Mouse (Mus musculus) testis, postnatal 14 days (tissue): ENCODE measurements around the gene Gm21983.

Experiments
- DNase-seq: peaks from one replicate; pipeline ENCODE4 v3.0.0; 2021; ENCODE audit warnings: low spot score

Gene Gm21983

DNA sequence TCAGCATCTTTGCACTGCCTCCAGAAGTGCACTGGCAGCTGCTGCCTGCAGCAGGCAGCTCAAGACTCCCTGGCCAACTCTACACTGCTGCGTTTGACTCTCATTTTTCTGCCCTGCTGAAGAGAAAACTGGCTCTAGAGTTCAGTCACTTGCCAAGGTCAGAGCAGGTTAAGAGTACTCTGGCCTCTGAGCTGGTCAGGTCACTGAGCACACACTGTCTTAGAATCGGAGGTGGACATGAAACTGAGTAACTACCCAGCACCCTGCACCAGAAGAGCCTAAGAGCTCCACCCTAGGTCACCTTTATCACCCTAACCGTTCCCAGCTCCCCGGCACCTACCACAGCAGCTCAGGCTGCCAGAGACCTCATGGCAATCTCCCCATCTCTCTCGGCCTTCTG, 5.1 kb upstream of the Gm21983 start:
- no peak for DNase-seq

GRCm38 (mm10) chr7:27184964-27185363, 4.1 kb upstream of the Gm21983 start:
- DNase-seq: no peak

DNA sequence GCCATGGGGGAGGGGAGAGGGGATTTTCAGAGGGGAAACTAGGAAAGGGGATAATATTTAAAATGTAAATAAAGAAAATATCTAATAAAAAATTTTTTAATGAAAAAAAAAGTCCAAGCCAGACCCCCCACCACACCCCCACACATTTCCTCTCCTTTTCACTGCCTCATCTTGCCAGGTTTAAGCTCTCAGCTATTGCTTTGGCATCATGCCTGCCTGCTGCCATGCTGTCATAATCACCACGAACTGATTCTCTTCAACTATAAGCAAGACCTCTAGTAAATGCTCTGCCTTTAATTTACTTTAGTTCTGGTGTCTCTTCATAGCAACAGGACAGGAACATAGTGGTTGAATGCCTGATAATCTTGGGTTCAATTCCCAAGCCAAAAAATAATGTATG, 1.6 kb upstream of the Gm21983 start:
- no peak for DNase-seq

- DNase-seq: no peak
Observed at GRCm38 (mm10) chr7:27180036-27180435, 850 bp downstream of the Gm21983 start.

DNA sequence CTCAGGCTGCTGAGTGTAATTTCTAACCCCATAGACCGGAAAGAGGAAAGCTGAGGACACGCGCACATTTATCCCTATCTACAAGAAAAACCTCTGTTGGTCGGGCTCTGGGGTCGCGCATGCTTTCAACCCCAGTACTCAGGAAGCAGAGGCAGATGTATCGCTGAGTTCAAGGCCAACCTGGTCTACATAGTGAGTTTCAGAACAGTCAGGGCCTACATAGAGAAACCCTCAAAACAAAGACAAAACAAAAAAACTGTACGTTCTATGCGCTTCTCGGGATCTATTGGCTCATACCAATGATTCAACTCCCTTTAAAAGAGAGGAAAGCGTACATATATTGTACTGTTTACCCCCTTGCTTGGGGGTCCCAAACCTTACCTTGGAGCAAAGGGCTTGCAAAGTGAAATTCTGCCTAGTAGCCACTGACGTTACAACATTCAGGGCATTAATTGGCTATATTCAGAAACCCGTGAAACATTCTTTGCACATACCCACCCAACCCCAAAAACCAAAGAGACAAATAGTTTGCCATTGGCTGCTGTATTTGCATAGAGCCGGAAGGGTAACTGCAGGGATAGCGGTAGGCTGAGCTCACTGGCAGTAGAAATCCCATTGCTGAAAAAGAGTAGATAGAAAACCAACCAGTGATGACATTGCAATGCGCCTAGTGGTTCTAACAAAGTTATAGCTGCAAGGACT, 1.5 kb downstream of the Gm21983 start:
- no peak for DNase-seq

- DNase-seq: peak; percentile 99
Observed at GRCm38 (mm10) chr7:27178324-27179216, 2.3 kb downstream of the Gm21983 start, which contains the start of gene Rab4b. Gene Rab4b (minus strand): TSS chr7:27178896.

- DNase-seq: no peak
Observed at GRCm38 (mm10) chr7:27177942-27178323, 3.0 kb downstream of the Gm21983 start.

- peak; percentile 75 for DNase-seq
Observed at GRCm38 (mm10) chr7:27174896-27175295, 6.0 kb downstream of the Gm21983 start.

- DNase-seq: peak; percentile 55
Observed at GRCm38 (mm10) chr7:27174496-27174895, 6.4 kb downstream of the Gm21983 start.

GRCm38 (mm10) chr7:27170981-27171380, 9.9 kb downstream of the Gm21983 start:
- no peak for DNase-seq

GRCm38 (mm10) chr7:27168371-27168770, 12.5 kb downstream of the Gm21983 start:
- DNase-seq: no peak

DNA sequence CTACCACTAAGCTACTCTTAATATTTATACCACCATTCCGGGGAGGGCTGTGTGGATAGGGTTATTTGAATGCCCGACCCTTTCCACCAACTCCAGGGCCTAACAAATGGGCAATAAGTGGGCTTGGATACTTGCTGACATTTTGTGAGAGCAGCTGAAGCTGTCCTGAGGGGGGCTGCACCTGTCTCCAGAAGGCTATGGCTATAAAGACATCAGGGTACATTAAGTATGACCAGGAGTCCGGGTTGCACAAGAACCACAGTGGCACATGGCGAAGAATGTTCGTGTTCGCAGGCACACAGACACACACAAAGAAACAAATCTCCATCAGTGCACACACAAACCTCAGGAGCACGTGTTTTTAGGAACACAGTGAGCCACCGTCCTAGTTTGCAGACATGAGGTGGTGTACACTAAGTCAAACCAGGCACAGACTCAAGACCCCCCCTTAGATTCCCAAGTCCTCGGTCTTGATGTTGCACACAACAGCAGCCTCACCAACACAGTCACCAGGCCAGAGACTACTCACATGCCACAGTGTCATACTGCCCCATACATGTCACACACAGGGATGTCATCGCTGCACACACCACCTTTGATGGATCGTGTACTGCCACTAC, 13.3 kb downstream of the Gm21983 start:
- no peak for DNase-seq

- peak; percentile 95 for DNase-seq
Observed at GRCm38 (mm10) chr7:27166614-27167474, 14.0 kb downstream of the Gm21983 start, which contains the start of gene Egln2. Gene Egln2 (minus strand): TSS chr7:27166802.

GRCm38 (mm10) chr7:27166229-27166613, 14.7 kb downstream of the Gm21983 start:
- DNase-seq: peak; percentile 89

- DNase-seq: no peak
Observed at GRCm38 (mm10) chr7:27165696-27166095, 15.2 kb downstream of the Gm21983 start.

DNA sequence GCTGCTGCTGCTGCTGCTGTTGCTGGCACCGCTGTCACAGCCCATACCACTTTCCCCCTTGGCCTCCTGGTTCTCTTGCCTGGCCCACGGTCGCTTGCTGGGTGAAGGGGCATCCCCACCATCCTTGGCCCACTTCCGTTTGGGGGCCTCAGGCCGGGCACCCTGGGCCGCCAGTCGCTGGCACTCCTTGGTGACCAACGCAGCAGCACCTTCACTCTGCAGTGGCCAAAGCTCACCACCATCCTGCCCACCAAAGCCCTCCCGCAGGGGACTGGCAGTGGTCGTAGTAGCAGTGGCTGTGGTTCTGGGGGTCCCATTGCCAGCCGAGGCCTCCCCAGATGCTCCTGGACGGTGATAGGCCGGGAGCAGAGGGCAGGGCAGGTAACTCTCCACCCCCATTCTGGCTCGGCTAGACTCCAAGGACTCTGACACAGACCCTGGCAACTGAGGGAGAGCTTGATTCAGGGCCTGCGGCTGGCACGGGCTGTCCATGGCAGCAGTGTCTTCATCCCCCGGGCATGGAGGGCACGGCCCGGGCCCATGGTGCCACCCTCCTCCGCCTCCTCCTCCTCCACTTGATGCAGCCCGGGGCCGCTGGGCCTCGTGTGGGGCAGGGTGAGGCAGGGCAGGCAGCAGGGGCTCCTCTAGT, 15.8 kb downstream of the Gm21983 start:
- peak; percentile 68 for DNase-seq

- DNase-seq: no peak
Observed at GRCm38 (mm10) chr7:27164112-27164947, 16.6 kb downstream of the Gm21983 start.

- DNase-seq: no peak
Observed at GRCm38 (mm10) chr7:27163450-27163805, 17.5 kb downstream of the Gm21983 start.

DNA sequence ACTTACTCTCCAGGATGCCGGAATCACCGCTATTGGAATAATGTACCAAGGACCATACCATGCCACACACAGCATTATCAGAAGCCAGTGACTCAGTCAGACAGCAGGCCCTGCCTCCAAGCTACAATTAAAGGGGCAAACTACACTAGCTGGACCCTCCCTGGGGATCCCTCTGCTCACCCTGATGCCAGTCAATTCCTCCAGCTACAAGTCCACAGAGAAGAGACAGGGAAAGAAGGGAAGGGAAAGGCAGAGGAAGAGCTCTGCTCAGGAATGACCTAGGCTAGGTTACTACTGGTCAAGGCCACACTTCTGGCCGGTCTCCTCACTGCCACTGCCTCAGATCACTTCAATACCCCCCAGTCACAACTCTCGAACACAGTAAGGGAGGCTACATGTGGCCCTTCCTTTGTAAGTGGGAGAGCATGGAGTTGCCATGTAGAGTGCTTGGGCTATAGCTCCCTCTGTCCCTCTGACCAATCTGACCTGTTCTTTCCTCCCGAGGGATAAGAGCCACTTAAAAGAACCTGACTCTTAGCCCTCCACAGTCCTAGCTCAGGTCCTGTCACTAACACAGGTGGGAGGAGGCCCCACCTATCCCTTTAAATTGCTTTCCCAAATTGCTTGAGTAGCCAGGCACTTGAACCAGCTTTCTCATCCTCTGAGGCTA, 18.0 kb downstream of the Gm21983 start:
- no peak for DNase-seq

DNA sequence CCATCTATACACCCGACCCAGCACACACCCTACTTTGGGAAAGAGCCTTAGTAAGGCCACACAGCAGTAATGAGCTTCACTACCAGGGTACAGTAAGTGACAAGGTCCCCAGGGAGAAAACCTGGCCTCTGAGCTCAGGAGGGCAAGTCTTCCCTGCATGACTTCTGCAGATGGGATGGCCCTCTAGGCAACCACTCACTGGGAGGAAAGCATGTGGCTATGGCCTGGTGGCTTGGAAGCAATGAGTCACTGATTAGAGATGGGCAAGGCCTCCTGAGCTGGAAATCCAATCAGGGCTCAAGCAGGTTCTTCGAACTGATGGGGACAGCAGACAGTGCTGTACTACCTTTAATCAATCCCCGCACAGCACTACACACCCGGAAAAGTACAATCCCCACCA, 19.1 kb downstream of the Gm21983 start:
- no peak for DNase-seq
